Mouse (Mus musculus) spleen, postnatal 14 days (tissue): ENCODE results near the gene Olfr750.

Experiments
- DNase-seq, 2 experiments: peaks; one replicate each; pipeline ENCODE4 v3.0.0; 2021 to 2022; ENCODE audit warnings: low spot score in 2 of 2

Gene Olfr750

GRCm38 (mm10) chr14:51074335-51074734, at the start of gene Olfr750:
Gene Olfr750 (minus strand): TSS chr14:51074435.
- DNase-seq = no peak

- no peak for DNase-seq
Measured at GRCm38 (mm10) chr14:51113916-51114560, 39.8 kb upstream of the Olfr750 start, which contains the start of gene Eddm3b. Gene Eddm3b (plus strand): TSS chr14:51114426.

GRCm38 (mm10) chr14:51113476-51113875, 39.2 kb upstream of the Olfr750 start:
- no peak for DNase-seq

GRCm38 (mm10) chr14:51111966-51112365, 37.7 kb upstream of the Olfr750 start:
- no peak for DNase-seq

- no peak for DNase-seq
Measured at GRCm38 (mm10) chr14:51106449-51106967, 32.3 kb upstream of the Olfr750 start.

- DNase-seq = no peak
Measured at GRCm38 (mm10) chr14:51104366-51104765, 30.1 kb upstream of the Olfr750 start.

- peak; percentile 69 to 82 for DNase-seq
Measured at GRCm38 (mm10) chr14:51103217-51103616, 29.0 kb upstream of the Olfr750 start.

GRCm38 (mm10) chr14:51101284-51101683, 27.0 kb upstream of the Olfr750 start:
- DNase-seq = no peak

GRCm38 (mm10) chr14:51098921-51099320, 24.7 kb upstream of the Olfr750 start:
- DNase-seq = no peak

- DNase-seq = peak in 1 of 2 experiments; percentile 65
Measured at GRCm38 (mm10) chr14:51098300-51098699, 24.1 kb upstream of the Olfr750 start.

- no peak for DNase-seq
Measured at GRCm38 (mm10) chr14:51095736-51096524, 21.7 kb upstream of the Olfr750 start.

- no peak for DNase-seq
Measured at GRCm38 (mm10) chr14:51094921-51095320, 20.7 kb upstream of the Olfr750 start.

GRCm38 (mm10) chr14:51094096-51094875, 20.1 kb upstream of the Olfr750 start:
- no peak for DNase-seq

- DNase-seq = no peak
Measured at GRCm38 (mm10) chr14:51093496-51093895, 19.3 kb upstream of the Olfr750 start.

GRCm38 (mm10) chr14:51092073-51092620, 17.9 kb upstream of the Olfr750 start:
- DNase-seq = no peak

GRCm38 (mm10) chr14:51090921-51091900, 17.0 kb upstream of the Olfr750 start, which contains the start of the genes Rnase4 and Ang:
Gene Rnase4 (plus strand): TSS chr14:51091077.
Gene Ang (plus strand): TSS chr14:51091150.
- DNase-seq = peak in 1 of 2 experiments; percentile 7

GRCm38 (mm10) chr14:51090077-51090781, 16.0 kb upstream of the Olfr750 start:
- DNase-seq = peak; percentile 67 to 79

GRCm38 (mm10) chr14:51089674-51090076, 15.4 kb upstream of the Olfr750 start:
- no peak for DNase-seq

GRCm38 (mm10) chr14:51088970-51089673, 14.9 kb upstream of the Olfr750 start:
- peak; percentile 87 to 94 for DNase-seq
